Comparison of ENCODE assay signal across 31 mouse cellular contexts in genomic region chr5:105306159-105306581, GRCm38 (mm10). TPM values are rescaled to one million over a fixed set of nuclear protein-coding genes. Genes with fewer than 3 reads are reported as not detected.
DNase-seq lines count a peak whose midpoint lies in the region; ATAC-seq lines count a peak whose summit lies in the region.
"Had no signal": no experiment of that assay in that cellular context is flagged by ENCODE, and none has a peak within 500 bp of the region (broad histone marks: within the 10 kb centered on the region; RNA-seq: fewer than 3 reads in every experiment).

No protein-coding gene starts in this region.

- H3K36me3 ChIP-seq in hindbrain, embryonic 16.5 days (ENCODE audit: control insufficient read depth, insufficient read depth, low read length), result no peaks in the 10 kb centered on the region
- H3K36me3 ChIP-seq in heart, embryonic 12.5 days, result no peaks in the 10 kb centered on the region
- H3K36me3 ChIP-seq: forebrain, embryonic 10.5 days; G1E; heart, embryonic 10.5 days; hindbrain, embryonic 15.5 days; kidney, embryonic 15.5 days; liver, embryonic 15.5 days; lung, embryonic 15.5 days; neural tube, embryonic 15.5 days; stomach, embryonic 15.5 days had no signal

- no peak for ATAC-seq in hindbrain, embryonic 16.5 days
- no peak for ATAC-seq in heart, embryonic 12.5 days (ENCODE audit: insufficient number of reproducible peaks, low FRiP score)
- ATAC-seq: forebrain, embryonic 16.5 days; intestine, postnatal 0 days had no signal

- H3K4me1 ChIP-seq in hindbrain, embryonic 16.5 days (ENCODE audit: control insufficient read depth, insufficient read depth, low read depth, low read length), result no peaks in the 10 kb centered on the region
- H3K4me1 ChIP-seq in heart, embryonic 12.5 days (replicated peaks), result peaks cover 14% of the 10 kb centered on the region
- H3K4me1 ChIP-seq: hindbrain, embryonic 15.5 days; kidney, embryonic 15.5 days; liver, embryonic 15.5 days; lung, embryonic 15.5 days; neural tube, embryonic 15.5 days; stomach, embryonic 15.5 days had no signal

- H3K9ac ChIP-seq in hindbrain, embryonic 16.5 days (ENCODE audit: low read depth, low read length), result no peak overlapping the region
- no peak overlapping the region for H3K9ac ChIP-seq in heart, embryonic 12.5 days
- H3K9ac ChIP-seq: hindbrain, embryonic 15.5 days; kidney, embryonic 15.5 days; liver, embryonic 15.5 days; lung, embryonic 15.5 days; neural tube, embryonic 15.5 days; stomach, embryonic 15.5 days had no signal

- no peaks in the 10 kb centered on the region for H3K27me3 ChIP-seq in hindbrain, embryonic 16.5 days (replicated peaks; ENCODE audit: control insufficient read depth, insufficient read depth, low read length)
- H3K27me3 ChIP-seq in heart, embryonic 12.5 days (replicated peaks), result no peaks in the 10 kb centered on the region
- H3K27me3 ChIP-seq: hindbrain, embryonic 15.5 days; kidney, embryonic 15.5 days; liver, embryonic 15.5 days; lung, embryonic 15.5 days; neural tube, embryonic 15.5 days; stomach, embryonic 15.5 days had no signal

- no peak overlapping the region for H3K4me2 ChIP-seq in hindbrain, embryonic 16.5 days (ENCODE audit: low read length)
- no peak overlapping the region for H3K4me2 ChIP-seq in heart, embryonic 12.5 days
- H3K4me2 ChIP-seq: hindbrain, embryonic 15.5 days; kidney, embryonic 15.5 days; liver, embryonic 15.5 days; lung, embryonic 15.5 days; midbrain, embryonic 11.5 days; neural tube, embryonic 15.5 days; stomach, embryonic 15.5 days had no signal

- WGBS in hindbrain, embryonic 16.5 days, result 98% methylated on average over 1 of the region's 1 CpGs
- 65% methylated on average over 1 of the region's 1 CpGs for WGBS in heart, embryonic 12.5 days

- no peak overlapping the region for H3K27ac ChIP-seq in hindbrain, embryonic 16.5 days (ENCODE audit: low read depth, low read length)
- no peak overlapping the region for H3K27ac ChIP-seq in heart, embryonic 12.5 days (ENCODE audit: poor library complexity, severe bottlenecking)
- H3K27ac ChIP-seq: forebrain, embryonic 10.5 days; heart, embryonic 10.5 days; hindbrain, embryonic 15.5 days; kidney, embryonic 15.5 days; left cerebral cortex, adult 2 months; liver, embryonic 15.5 days; lung, embryonic 15.5 days; macrophage; neural tube, embryonic 15.5 days; stomach, embryonic 15.5 days had no signal

- H3K4me3 ChIP-seq in hindbrain, embryonic 16.5 days (ENCODE audit: low read length), result no peak overlapping the region
- no peak overlapping the region for H3K4me3 ChIP-seq in heart, embryonic 12.5 days
- H3K4me3 ChIP-seq: forebrain, embryonic 10.5 days; heart, embryonic 10.5 days; hindbrain, embryonic 15.5 days; kidney, embryonic 15.5 days; left cerebral cortex, adult 2 months; liver, embryonic 15.5 days; lung, embryonic 15.5 days; neural tube, embryonic 15.5 days; stomach, embryonic 15.5 days had no signal

- DNase-seq in 3T3-L1 (ENCODE audit: low read depth, low spot score), result peak; percentile 60
- peak; percentile 60 for DNase-seq in CD4-positive helper T cell, adult 2 months (ENCODE audit: low read depth, low spot score)
- peak; percentile 57 for DNase-seq in adipocyte (ENCODE audit: low spot score)
- DNase-seq in adrenal gland, postnatal 36 days, result peak; percentile 48 to 67
- no peak for DNase-seq in urinary bladder, adult 2 months (ENCODE audit: low spot score)
- DNase-seq in lung, postnatal 25 days (ENCODE audit: low spot score), result no peak
- DNase-seq: cerebellum, adult 9-11 months; kidney, postnatal 4 days; right cerebral cortex, adult 18-20 months; right cerebral cortex, postnatal 4 days had no signal

- H3K9me3 ChIP-seq in hindbrain, embryonic 16.5 days (ENCODE audit: control insufficient read depth, low read length), result no peaks in the 10 kb centered on the region
- H3K9me3 ChIP-seq in heart, embryonic 12.5 days (replicated peaks), result peaks cover 5% of the 10 kb centered on the region; the same call in 1 of the 2 replicates
- H3K9me3 ChIP-seq: forebrain, embryonic 10.5 days; hindbrain, embryonic 15.5 days; kidney, embryonic 15.5 days; liver, embryonic 15.5 days; lung, embryonic 15.5 days; neural tube, embryonic 15.5 days; stomach, embryonic 15.5 days had no signal

RNA-seq across cellular contexts. Expression of gene Gbp6, which starts 12.7 kb away (rescaled TPM):
- total RNA-seq in adrenal gland, postnatal 36 days (2021), result 10 to 100 TPM; 11.1 to 14.5 TPM
- 2.3 and 3.1 TPM in 2 replicates for polyA plus RNA-seq in hindbrain, embryonic 16.5 days (2015; fragmentation: Nextera tagmentation; extraction: Ambion mirVana)
- polyA plus RNA-seq in heart, embryonic 12.5 days (2016; fragmentation: Nextera tagmentation; extraction: Ambion mirVana), result 2.0 and 2.8 TPM in 2 replicates
- 10.8 and 20.1 TPM in 2 replicates for polyA plus RNA-seq in urinary bladder, adult 2 months (2012; rRNA removed)
- polyA plus RNA-seq: G1E had no signal

RNA-seq across cellular contexts. Expression of gene Gm43302, which starts 12.7 kb away (rescaled TPM):
- not detected for total RNA-seq in adrenal gland, postnatal 36 days (2021)
- 0.92 TPM in 1 of 2 replicates, not detected in the other for polyA plus RNA-seq in hindbrain, embryonic 16.5 days (2015; fragmentation: Nextera tagmentation; extraction: Ambion mirVana)
- not detected in 2 replicates for polyA plus RNA-seq in heart, embryonic 12.5 days (2016; fragmentation: Nextera tagmentation; extraction: Ambion mirVana)
- polyA plus RNA-seq in urinary bladder, adult 2 months (2012; rRNA removed), result 0.95 and 2.3 TPM in 2 replicates
- total RNA-seq: gastrocnemius, postnatal 4 days; hematopoietic stem cell, adult 5-6 weeks; left cerebral cortex, adult 2 months; left cerebral cortex, postnatal 36 days had no signal
- polyA plus RNA-seq: embryonic facial prominence, embryonic 11.5 days; forebrain, embryonic 10.5 days; G1E; heart, embryonic 10.5 days; intestine, postnatal 0 days; lung, embryonic 15.5 days; macrophage; midbrain, embryonic 11.5 days; midbrain, postnatal 0 days; stomach, embryonic 15.5 days had no signal

Comparison
In these comparisons a context has a peak if more than half of its experiments do, and no peak if none do; other contexts are left out.
1. DNase-seq: peak in 3T3-L1 (single experiment), CD4-positive helper T cell, adult 2 months (single experiment), adipocyte (single experiment) and adrenal gland, postnatal 36 days (2 of 2); none in urinary bladder, adult 2 months (single experiment) and lung, postnatal 25 days (single experiment).